Mouse (Mus musculus) lung, postnatal 0 days (tissue): Measurements from ENCODE around the gene Rph3a. TPM values are rescaled to one million over a fixed set of nuclear protein-coding genes. Genes with fewer than 3 reads are reported as not detected.

ENCODE experiments used
- ATAC-seq: fragments of 200-750 bp; cut with Nextera tagmentation; 2 replicates; pipeline ENCODE4 v1.8.0; 2017; ENCODE audit warnings: moderate library complexity
- DNase-seq: peaks from one replicate; pipeline ENCODE4 v3.0.0-alpha.2; 2016; ENCODE audit warnings: low spot score
- H3K27ac ChIP-seq: fragments of 300-500 bp; sonication (generic); 2 replicates; pipeline ENCODE4 v1.5.1; 2014; ENCODE audit warnings: antibody characterized with exemption, mild to moderate bottlenecking, low read length, mixed read lengths
- H3K27me3 ChIP-seq: fragments of 300-500 bp; sonication (generic); replicated peaks from 2 replicates; pipeline ENCODE4 v1.6.1; 2014; ENCODE audit warnings: low read length, mixed read lengths; ENCODE audit not compliant: insufficient read depth
- H3K36me3 ChIP-seq: fragments of 300-500 bp; sonication (generic); 2 replicates; pipeline ENCODE4 v1.6.1; 2014; ENCODE audit warnings: low read length, mixed read lengths; ENCODE audit not compliant: insufficient read depth
- H3K4me1 ChIP-seq: fragments of 300-500 bp; sonication (generic); 2 replicates; pipeline ENCODE4 v1.6.1; 2014; ENCODE audit warnings: antibody characterized with exemption, low read depth, low read length, mixed read lengths; ENCODE audit not compliant: insufficient read depth
- H3K4me2 ChIP-seq: fragments of 300-500 bp; sonication (generic); replicated peaks from 2 replicates; pipeline ENCODE4 v1.6.1; 2014; ENCODE audit warnings: low read depth, mild to moderate bottlenecking, low read length, moderate library complexity, mixed read lengths
- H3K4me3 ChIP-seq: fragments of 300-500 bp; sonication (generic); 2 replicates; pipeline ENCODE4 v1.5.1; 2014; ENCODE audit warnings: low read depth, low read length
- H3K9ac ChIP-seq: fragments of 300-500 bp; sonication (generic); replicated peaks from 2 replicates; pipeline ENCODE4 v1.6.1; 2014; ENCODE audit warnings: low read depth, mild to moderate bottlenecking
- H3K9me3 ChIP-seq: fragments of 300-500 bp; sonication (generic); 2 replicates; pipeline ENCODE4 v1.6.1; 2016; ENCODE audit warnings: low read length, mixed read lengths
- CTCF ChIP-seq: IDR thresholded peaks from 2 replicates; pipeline ENCODE4 v1.5.1; 2016; ENCODE audit warnings: antibody characterized with exemption, mild to moderate bottlenecking
- EP300 ChIP-seq: IDR thresholded peaks from 2 replicates; pipeline ENCODE4 v1.6.1; 2016; ENCODE audit warnings: antibody characterized with exemption, mild to moderate bottlenecking, control low read depth
- WGBS: fragments of 180-500 bp; shearing (Covaris S2); extraction: QIAGEN DNeasy Blood & Tissue Kit; methylation state at CpG from one replicate; pipeline ENCODE4 v1.1.7; 2014; 5-methylcytosine and 5-hydroxymethylcytosine counted together
- polyA plus RNA-seq: library from polyadenylated mRNA; unstranded; fragments of >200 nt; fragmentation: Nextera tagmentation; extraction: Ambion mirVana; gene quantifications from 2 replicates; pipeline ENCODE4 v1.2.1, GENCODE M21; 2015

Rph3a gene
- polyA plus RNA-seq = not detected in 2 replicates

GRCm38 (mm10) chr5:121009811-121010569 lies at the start of gene Rph3a:
Rph3a (minus strand) TSS chr5:121010092.
- TF ChIP-seq EP300 (no peak), CTCF (no peak)
- Histone ChIP-seq H3K4me1 (no peaks in the 10 kb centered on the region), H3K9me3 (no peaks in the 10 kb centered on the region), H3K36me3 (no peaks in the 10 kb centered on the region), H3K27ac (no peak within 1 kb of the TSS), H3K27me3 (no peaks in the 10 kb centered on the region), H3K4me2 (no peak within 1 kb of the TSS), H3K9ac (no peak within 1 kb of the TSS), H3K4me3 (no peak within 1 kb of the TSS)
- WGBS = 64% methylated on average over 12 of the region's 12 CpGs
- ATAC-seq = no peak
- DNase-seq = no peak

DNA sequence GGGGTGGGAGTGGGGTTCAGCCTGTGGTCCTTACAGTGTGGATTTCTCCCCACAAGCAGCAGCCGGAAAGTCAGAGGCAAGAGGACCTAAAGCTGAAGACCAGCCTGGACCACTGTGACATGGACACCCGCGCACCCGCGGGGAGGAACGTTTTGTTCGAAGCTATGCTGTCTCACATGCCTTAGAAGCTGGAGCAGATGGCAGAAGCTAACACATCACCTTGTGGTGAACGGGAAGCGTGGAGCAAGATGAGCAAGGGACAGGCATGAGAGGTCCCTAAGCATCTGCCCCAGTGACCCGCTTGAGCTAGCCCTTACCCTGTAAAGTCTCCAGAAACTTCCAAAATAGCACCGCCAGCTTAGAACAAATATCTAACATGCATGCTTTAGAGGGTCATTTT lies 48.4 kb upstream of the Rph3a start:
- ATAC-seq (no peak), DNase-seq (no peak)
- TF ChIP-seq EP300 = no peak
- TF ChIP-seq CTCF = no peak
- Histone ChIP-seq H3K27me3 (no peaks in the 10 kb centered on the region), H3K27ac (no peak overlapping the region), H3K4me3 (no peak overlapping the region), H3K4me1 (no peaks in the 10 kb centered on the region), H3K9ac (no peak overlapping the region), H3K36me3 (no peaks in the 10 kb centered on the region), H3K9me3 (no peaks in the 10 kb centered on the region), H3K4me2 (no peak overlapping the region)
- WGBS = 91% methylated on average over 11 of the region's 11 CpGs

GRCm38 (mm10) chr5:121053886-121054285 lies 44.0 kb upstream of the Rph3a start:
- WGBS = 73% methylated on average over 9 of the region's 9 CpGs
- H3K4me2 ChIP-seq = no peak overlapping the region
- no peaks in the 10 kb centered on the region for H3K27me3 ChIP-seq
- H3K9me3 ChIP-seq = no peaks in the 10 kb centered on the region
- H3K36me3 ChIP-seq = no peaks in the 10 kb centered on the region
- H3K9ac ChIP-seq = no peak overlapping the region
- H3K27ac ChIP-seq = no peak overlapping the region
- DNase-seq (no peak), ATAC-seq (no peak)
- no peak overlapping the region for H3K4me3 ChIP-seq
- no peak for TF ChIP-seq CTCF
- no peak for TF ChIP-seq EP300
- H3K4me1 ChIP-seq = no peaks in the 10 kb centered on the region

- no peak overlapping the region for H3K4me3 ChIP-seq
- no peaks in the 10 kb centered on the region for H3K4me1 ChIP-seq
- H3K36me3 ChIP-seq = no peaks in the 10 kb centered on the region
- ATAC-seq = no peak
- DNase-seq = no peak
- no peak overlapping the region for H3K4me2 ChIP-seq
- 49% methylated on average over 9 of the region's 9 CpGs for WGBS
- no peaks in the 10 kb centered on the region for H3K27me3 ChIP-seq
- no peak overlapping the region for H3K9ac ChIP-seq
- H3K9me3 ChIP-seq = no peaks in the 10 kb centered on the region
- no peak overlapping the region for H3K27ac ChIP-seq
- TF ChIP-seq EP300 (no peak), CTCF (no peak)
Observed at GRCm38 (mm10) chr5:121041791-121042190, 31.9 kb upstream of the Rph3a start.

DNA sequence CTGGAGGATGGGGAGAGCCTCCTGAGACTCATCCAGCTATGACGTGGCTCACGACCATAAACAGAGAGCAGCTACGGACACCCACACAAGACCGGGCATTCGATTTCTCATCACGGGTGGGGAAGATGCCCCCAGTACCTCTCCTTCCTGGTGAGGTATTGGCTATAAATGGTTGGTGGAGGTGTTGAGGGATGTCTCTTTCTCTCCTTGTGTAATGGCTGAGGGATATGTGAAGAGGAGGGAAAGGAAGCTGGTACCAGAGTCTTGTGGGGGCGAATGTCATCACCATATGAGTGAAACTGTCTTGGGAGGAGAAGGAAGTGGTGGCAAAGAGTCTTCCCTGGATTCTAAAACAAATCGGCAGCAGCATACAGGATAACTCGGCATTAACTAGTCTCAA lies 29.6 kb upstream of the Rph3a start:
- no peak overlapping the region for H3K4me3 ChIP-seq
- ATAC-seq (no peak), DNase-seq (no peak)
- H3K9ac ChIP-seq = no peak overlapping the region
- H3K36me3 ChIP-seq = no peaks in the 10 kb centered on the region
- H3K4me1 ChIP-seq = no peaks in the 10 kb centered on the region
- no peaks in the 10 kb centered on the region for H3K27me3 ChIP-seq
- no peak overlapping the region for H3K27ac ChIP-seq
- WGBS = 77% methylated on average over 9 of the region's 9 CpGs
- H3K9me3 ChIP-seq = no peaks in the 10 kb centered on the region
- TF ChIP-seq CTCF (no peak), EP300 (no peak)
- H3K4me2 ChIP-seq = no peak overlapping the region

GRCm38 (mm10) chr5:121030161-121030560 lies 20.3 kb upstream of the Rph3a start:
- Histone ChIP-seq H3K27ac (no peak overlapping the region), H3K36me3 (no peaks in the 10 kb centered on the region), H3K4me1 (no peaks in the 10 kb centered on the region), H3K4me2 (no peak overlapping the region), H3K9ac (no peak overlapping the region), H3K4me3 (no peak overlapping the region), H3K9me3 (no peaks in the 10 kb centered on the region), H3K27me3 (no peaks in the 10 kb centered on the region)
- TF ChIP-seq CTCF (no peak), EP300 (no peak)
- 68% methylated on average over 9 of the region's 9 CpGs for WGBS
- no peak for ATAC-seq
- no peak for DNase-seq

- TF ChIP-seq EP300 (no peak), CTCF (no peak)
- no peaks in the 10 kb centered on the region for H3K27me3 ChIP-seq
- no peak overlapping the region for H3K4me3 ChIP-seq
- H3K36me3 ChIP-seq = no peaks in the 10 kb centered on the region
- no peak for DNase-seq
- H3K9me3 ChIP-seq = no peaks in the 10 kb centered on the region
- no peak overlapping the region for H3K4me2 ChIP-seq
- H3K27ac ChIP-seq = no peak overlapping the region
- no peaks in the 10 kb centered on the region for H3K4me1 ChIP-seq
- no peak for ATAC-seq
- WGBS = 72% methylated on average over 9 of the region's 9 CpGs
- H3K9ac ChIP-seq = no peak overlapping the region
Observed at GRCm38 (mm10) chr5:121019505-121019904, 9.6 kb upstream of the Rph3a start.
